Comparison of ENCODE assay signal across 11 mouse cellular contexts in genomic region chr2:4461514-4461913, GRCm38 (mm10).
DNase-seq lines count a peak whose midpoint lies in the region; ATAC-seq and TF ChIP-seq lines count a peak whose summit lies in the region.
"Had no signal": no experiment of that assay in that cellular context is flagged by ENCODE, and none has a peak within 500 bp of the region (broad histone marks: within the 10 kb centered on the region; RNA-seq: fewer than 3 reads in every experiment).

No protein-coding gene starts in this region.

- 0 out of 2 replicates have a peak, but pooled peaks cover 2% of the 10 kb centered on the region for H3K79me2 ChIP-seq in heart, adult 2 months (replicated peaks; ENCODE audit: control insufficient read depth, insufficient read depth, low read length)

- WGBS in heart, embryonic 13.5 days, result 14% methylated on average over 2 of the region's 2 CpGs
- 33% methylated on average over 2 of the region's 2 CpGs for WGBS in heart, adult 2 months
- 24% methylated on average over 2 of the region's 2 CpGs for WGBS in neural tube, embryonic 15.5 days
- WGBS in forebrain, embryonic 15.5 days, result 18% methylated on average over 2 of the region's 2 CpGs

- DNase-seq in heart, adult 2 months, result no peak
- DNase-seq in neural tube, embryonic 10.5 days (ENCODE audit: extremely low spot score, low spot score), result peak; percentile 67
- DNase-seq in retina, postnatal 1 day, result peak; percentile 69
- DNase-seq in MN1 (ENCODE audit: low spot score), result no peak
- no peak for DNase-seq in gastrocnemius, postnatal 36 days
- DNase-seq: cerebellum, postnatal 36 days; kidney, postnatal 4 days; right cerebral cortex, postnatal 25 days had no signal

- TF ChIP-seq EP300 in heart, adult 2 months (IDR thresholded peaks at IDR 0.05; ENCODE audit: insufficient read depth, low read depth, low read length), result no peak

- no peak for ATAC-seq in heart, embryonic 13.5 days (ENCODE audit: extremely low read depth, insufficient number of reproducible peaks, low FRiP score, low TSS enrichment)
- no peak for ATAC-seq in neural tube, embryonic 15.5 days (ENCODE audit: low FRiP score)
- 0 out of 2 replicates have a peak, but pooled peaks have one; percentile 26 for ATAC-seq in forebrain, embryonic 15.5 days (replicated peaks)

- no peaks in the 10 kb centered on the region for H3K27me3 ChIP-seq in heart, embryonic 13.5 days (replicated peaks)
- H3K27me3 ChIP-seq in heart, adult 2 months (ENCODE audit: control insufficient read depth, insufficient read depth, low read length), result no peaks in the 10 kb centered on the region
- H3K27me3 ChIP-seq in neural tube, embryonic 15.5 days (replicated peaks), result no peaks in the 10 kb centered on the region
- H3K27me3 ChIP-seq in forebrain, embryonic 15.5 days, result no peaks in the 10 kb centered on the region

- H3K27ac ChIP-seq in heart, embryonic 13.5 days (replicated peaks), result peak overlapping the region; percentile 50; the same call in 1 of the 2 replicates
- H3K27ac ChIP-seq in heart, adult 2 months, result no peak overlapping the region
- H3K27ac ChIP-seq in neural tube, embryonic 15.5 days (replicated peaks), result no peak overlapping the region
- H3K27ac ChIP-seq in forebrain, embryonic 15.5 days (replicated peaks), result no peak overlapping the region

- intact Hi-C loops in heart, adult 2 months (cut with DNase I), result no loop called here
- intact Hi-C loops in gastrocnemius, postnatal 36 days (cut with DNase I), result no loop called here

- no peaks in the 10 kb centered on the region for H3K9me3 ChIP-seq in heart, embryonic 13.5 days
- H3K9me3 ChIP-seq in neural tube, embryonic 15.5 days (replicated peaks), result no peaks in the 10 kb centered on the region
- H3K9me3 ChIP-seq in forebrain, embryonic 15.5 days, result no peaks in the 10 kb centered on the region

- H3K36me3 ChIP-seq in heart, embryonic 13.5 days, result no peaks in the 10 kb centered on the region
- no peaks in the 10 kb centered on the region for H3K36me3 ChIP-seq in heart, adult 2 months (ENCODE audit: control insufficient read depth, insufficient read depth, low read length)
- H3K36me3 ChIP-seq in neural tube, embryonic 15.5 days, result no peaks in the 10 kb centered on the region
- H3K36me3 ChIP-seq in forebrain, embryonic 15.5 days, result no peaks in the 10 kb centered on the region

- TF ChIP-seq POLR2A in heart, adult 2 months (IDR thresholded peaks at IDR 0.05; ENCODE audit: insufficient read depth, low read depth, low read length), result no peak

- peak overlapping the region; percentile 15; the same call in 1 of the 2 replicates for H3K9ac ChIP-seq in heart, embryonic 13.5 days
- H3K9ac ChIP-seq in heart, adult 2 months (ENCODE audit: low read depth, low read length), result no peak overlapping the region
- H3K9ac ChIP-seq in neural tube, embryonic 15.5 days (replicated peaks), result no peak overlapping the region
- H3K9ac ChIP-seq in forebrain, embryonic 15.5 days (replicated peaks), result no peak overlapping the region

- TF ChIP-seq CTCF in heart, adult 2 months (IDR thresholded peaks at IDR 0.05), result no peak

- H3K4me2 ChIP-seq in heart, embryonic 13.5 days, result no peak overlapping the region
- H3K4me2 ChIP-seq in neural tube, embryonic 15.5 days, result no peak overlapping the region
- no peak overlapping the region for H3K4me2 ChIP-seq in forebrain, embryonic 15.5 days (replicated peaks)

- no peak overlapping the region for H3K4me3 ChIP-seq in heart, embryonic 13.5 days
- H3K4me3 ChIP-seq in heart, adult 2 months, result no peak overlapping the region
- no peak overlapping the region for H3K4me3 ChIP-seq in neural tube, embryonic 15.5 days (replicated peaks)
- no peak overlapping the region for H3K4me3 ChIP-seq in forebrain, embryonic 15.5 days

- H3K4me1 ChIP-seq in heart, embryonic 13.5 days, result peaks cover 50% of the 10 kb centered on the region
- peaks cover 9% of the 10 kb centered on the region for H3K4me1 ChIP-seq in heart, adult 2 months (ENCODE audit: control insufficient read depth, insufficient read depth, low read length)
- peaks cover 47% of the 10 kb centered on the region for H3K4me1 ChIP-seq in neural tube, embryonic 15.5 days
- peaks cover 52% of the 10 kb centered on the region for H3K4me1 ChIP-seq in forebrain, embryonic 15.5 days

Comparison
In these comparisons a context has a peak if more than half of its experiments do, and no peak if none do; other contexts are left out.
1. DNase-seq: peak in neural tube, embryonic 10.5 days (single experiment) and retina, postnatal 1 day (single experiment); none in heart, adult 2 months (0 of 2), MN1 (single experiment) and gastrocnemius, postnatal 36 days (0 of 2).